Mouse (Mus musculus): Measurements from ENCODE around the gene Dhfr.

Gene Dhfr

DNA sequence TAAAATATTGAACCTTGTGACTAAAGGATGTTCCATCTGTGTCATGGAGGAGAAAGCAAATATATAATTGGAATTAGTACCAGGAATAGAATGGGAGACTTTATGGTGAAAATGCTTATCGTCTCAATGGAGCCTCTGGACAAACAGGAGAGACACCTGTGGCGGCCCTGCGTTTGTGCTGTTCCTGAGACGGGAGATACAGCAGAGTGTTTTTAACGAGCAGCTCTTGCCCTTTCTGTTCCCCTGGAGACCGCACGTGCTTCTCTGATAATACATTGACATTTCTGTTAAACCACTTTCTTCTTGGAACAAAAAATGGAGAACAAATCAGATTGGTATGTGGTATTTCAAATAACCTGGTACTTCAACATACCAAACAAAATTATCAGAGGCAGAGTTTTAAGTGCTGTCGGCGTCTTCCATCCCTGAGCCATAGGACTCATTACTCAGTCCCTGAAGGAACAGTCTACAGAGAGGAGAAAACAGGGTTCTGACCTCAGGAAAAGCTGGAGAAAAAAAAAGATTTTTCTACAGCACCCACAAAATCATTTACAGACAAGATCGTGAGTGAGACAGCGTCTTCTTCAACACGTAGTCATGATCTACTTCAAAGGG is 38.6 kb downstream of the Dhfr start:
- DNase-seq (ENCODE audit: low read depth): no peak

- no peak for DNase-seq (ENCODE audit: low read depth)
These were observed 44.2 kb downstream of the Dhfr start for GRCm38 (mm10) chr13:92398491-92399384.

DNA sequence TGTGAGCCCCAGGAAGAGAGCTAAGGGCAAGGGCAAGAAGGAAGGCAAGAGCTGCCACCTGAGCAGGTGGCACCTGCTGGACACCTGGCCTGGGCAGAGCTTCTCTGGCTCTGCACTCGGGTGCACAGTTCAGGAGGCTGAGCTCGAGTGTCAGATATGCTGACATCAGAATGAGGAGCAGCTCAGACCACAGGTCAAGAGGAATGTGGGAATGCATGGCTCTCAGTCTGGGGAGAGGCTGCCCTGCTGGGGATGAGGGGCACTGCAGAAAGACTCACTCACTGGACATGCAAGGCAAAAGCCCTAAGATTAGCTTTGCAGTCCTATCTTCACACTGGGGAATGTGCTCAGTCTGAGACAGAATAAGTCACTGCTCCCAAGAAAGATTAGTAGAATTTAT is 47.5 kb downstream of the Dhfr start:
- DNase-seq (ENCODE audit: low read depth): no peak

DNA sequence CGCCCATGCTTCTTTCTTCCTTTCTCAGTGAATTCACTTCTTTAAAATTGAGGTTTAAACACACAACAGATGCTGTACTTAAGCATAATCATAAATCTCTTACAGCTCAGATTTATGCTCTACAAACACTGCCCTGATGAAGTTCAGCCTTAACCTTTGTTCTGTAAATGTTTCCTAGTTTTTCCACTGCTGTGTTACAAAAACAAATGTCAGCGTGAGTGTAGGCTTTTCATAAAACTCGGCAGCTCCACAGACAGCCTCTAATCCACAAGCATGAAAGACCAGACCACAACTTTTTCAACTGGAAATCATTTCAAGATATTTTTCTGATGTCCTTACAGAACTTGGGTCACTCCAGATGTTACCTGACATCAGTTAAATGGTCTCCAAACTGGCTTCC is 49.0 kb downstream of the Dhfr start:
- no peak for DNase-seq (ENCODE audit: low read depth)

- DNase-seq (ENCODE audit: low read depth): no peak
These were observed 56.0 kb downstream of the Dhfr start for GRCm38 (mm10) chr13:92410486-92410885.

DNA sequence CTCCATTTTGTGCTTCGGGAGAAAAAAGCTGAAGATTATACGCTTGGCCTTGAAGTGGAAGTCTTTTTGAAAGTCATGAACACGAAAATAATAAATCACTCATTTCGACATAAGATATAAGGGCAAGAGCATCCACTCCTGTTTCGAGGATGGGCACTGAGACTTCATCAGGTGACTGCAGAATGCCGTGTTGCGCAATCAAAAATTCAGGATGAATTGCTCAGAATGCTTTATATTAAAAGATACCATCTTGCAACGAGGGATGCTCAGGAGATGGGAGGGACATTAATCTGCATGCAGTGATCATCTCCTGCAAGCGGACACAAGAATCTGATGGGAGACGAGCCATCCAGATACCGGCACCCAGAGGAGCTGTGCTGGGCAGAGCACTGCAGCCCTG is 65.1 kb downstream of the Dhfr start:
- DNase-seq (ENCODE audit: low read depth): no peak

- DNase-seq (ENCODE audit: low read depth): no peak
These were observed 69.2 kb downstream of the Dhfr start for GRCm38 (mm10) chr13:92423711-92424110.

GRCm38 (mm10) chr13:92425758-92426264 is 71.3 kb downstream of the Dhfr start, which contains the start of gene Ankrd34b:
Gene Ankrd34b, plus strand, starts transcription at chr13:92425896.
- no peak for DNase-seq (ENCODE audit: low read depth)

DNA sequence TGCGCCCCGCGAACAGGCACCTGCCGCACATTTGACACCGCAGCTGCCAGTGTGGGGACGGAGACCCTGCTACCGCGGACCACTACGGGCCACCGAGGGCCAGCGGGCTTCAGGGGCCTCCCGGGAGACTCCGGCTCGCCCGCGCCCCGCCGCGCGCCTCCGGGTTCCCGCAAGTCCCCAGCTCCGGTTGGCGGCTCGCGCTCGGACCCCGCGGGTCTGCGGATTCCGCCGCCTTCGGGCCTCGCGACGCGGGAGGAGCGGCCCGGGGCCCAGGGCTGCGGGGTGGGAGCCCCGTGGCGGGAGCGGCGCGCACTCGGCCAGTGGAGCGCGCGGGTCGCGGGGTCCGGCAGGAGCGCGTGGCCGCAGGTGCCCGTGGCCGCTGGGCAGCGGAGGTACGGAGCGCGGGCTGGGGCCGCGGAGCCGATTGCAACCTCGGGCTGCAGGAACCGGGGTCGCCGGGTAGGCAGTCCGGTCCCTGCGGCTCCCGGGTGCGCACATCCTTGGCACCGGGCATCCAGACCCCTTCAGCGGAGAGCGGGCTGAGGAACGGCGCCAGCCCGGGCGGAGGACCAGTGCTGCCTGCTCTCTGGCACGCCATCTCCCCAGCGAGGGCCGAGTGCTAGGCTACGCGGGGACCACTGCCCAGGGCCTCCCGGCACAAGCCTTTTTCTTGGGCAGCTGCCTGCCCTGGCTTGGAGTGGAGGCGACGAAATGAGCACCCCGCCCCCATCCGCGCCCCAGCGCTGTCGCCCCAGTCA is 71.9 kb downstream of the Dhfr start:
- no peak for DNase-seq (ENCODE audit: low read depth)

GRCm38 (mm10) chr13:92427351-92427855 is 72.9 kb downstream of the Dhfr start:
- DNase-seq (ENCODE audit: low read depth): no peak

Measured in c-Kit-positive CD71-positive TER-119-negative erythroid progenitor cells, embryonic 14.5 days (primary cell).